Mouse (Mus musculus) heart, embryonic 12.5 days (tissue): Measurements from ENCODE around the gene Defa32. TPM values are rescaled to one million over a fixed set of nuclear protein-coding genes. Genes with fewer than 3 reads are reported as not detected.
"Not testable (repeated sequence)": the region's sequence is repeated elsewhere in the genome, so short reads cannot be mapped to it uniquely, and the experiment has no call there.

Experiments used
- ATAC-seq: fragments of 200-750 bp; cut with Nextera tagmentation; 2 replicates; pipeline ENCODE4 v1.8.0; 2017; ENCODE audit warnings: moderate TSS enrichment, moderate library complexity; ENCODE audit not compliant: insufficient number of reproducible peaks, low FRiP score
- H3K27ac ChIP-seq: fragments of 300-500 bp; sonication (generic); 2 replicates; pipeline ENCODE4 v1.5.1; 2016; ENCODE audit warnings: mild to moderate bottlenecking, moderate library complexity; ENCODE audit not compliant: poor library complexity, severe bottlenecking
- H3K27me3 ChIP-seq: fragments of 300-500 bp; sonication (generic); replicated peaks from 2 replicates; pipeline ENCODE4 v1.6.1; 2016; ENCODE audit warnings: mild to moderate bottlenecking, moderate library complexity
- H3K36me3 ChIP-seq: fragments of 300-500 bp; sonication (generic); 2 replicates; pipeline ENCODE4 v1.6.1; 2016; ENCODE audit warnings: mild to moderate bottlenecking, moderate library complexity
- H3K4me1 ChIP-seq: fragments of 300-500 bp; sonication (generic); replicated peaks from 2 replicates; pipeline ENCODE4 v1.6.1; 2016; ENCODE audit warnings: mild to moderate bottlenecking
- H3K4me2 ChIP-seq: fragments of 300-500 bp; sonication (generic); 2 replicates; pipeline ENCODE4 v1.6.1; 2016; ENCODE audit warnings: mild to moderate bottlenecking, moderate library complexity
- H3K4me3 ChIP-seq: fragments of 300-500 bp; sonication (generic); 2 replicates; pipeline ENCODE4 v1.5.1; 2016; ENCODE audit warnings: mild to moderate bottlenecking
- H3K9ac ChIP-seq: fragments of 300-500 bp; sonication (generic); 2 replicates; pipeline ENCODE4 v1.6.1; 2016; ENCODE audit warnings: mild to moderate bottlenecking, moderate library complexity
- H3K9me3 ChIP-seq: fragments of 300-500 bp; sonication (generic); replicated peaks from 2 replicates; pipeline ENCODE4 v1.6.1; 2016; ENCODE audit warnings: mild to moderate bottlenecking, moderate library complexity
- WGBS: fragments of 180-500 bp; shearing (Covaris S2); methylation state at CpG from one replicate; pipeline ENCODE4 v1.1.7; 2016; 5-methylcytosine and 5-hydroxymethylcytosine counted together
- polyA plus RNA-seq: library from polyadenylated mRNA; unstranded; fragments of >200 nt; fragmentation: Nextera tagmentation; extraction: Ambion mirVana; gene quantifications from 2 replicates; pipeline ENCODE4 v1.2.1, GENCODE M21; 2016

Gene Defa32
- polyA plus RNA-seq: not detected in 2 replicates

GRCm38 (mm10) chr8:21528732-21529131 lies at the start of gene Defa32:
Gene Defa32, plus strand, starts transcription at chr8:21529032.
- not testable (repeated sequence) for H3K4me1 ChIP-seq, ATAC-seq, H3K27me3 ChIP-seq, H3K4me2 ChIP-seq, H3K9ac ChIP-seq, H3K4me3 ChIP-seq, H3K9me3 ChIP-seq, H3K27ac ChIP-seq, H3K36me3 ChIP-seq
- WGBS: no CpG with 5 or more reads among the region's 2 CpGs

- H3K9ac ChIP-seq, H3K4me3 ChIP-seq, H3K9me3 ChIP-seq, H3K27me3 ChIP-seq, ATAC-seq, H3K4me2 ChIP-seq, H3K27ac ChIP-seq, H3K4me1 ChIP-seq, H3K36me3 ChIP-seq: not testable (repeated sequence)
- WGBS: no CpG with 5 or more reads among the region's 2 CpGs
These were observed 19.9 kb upstream of the Defa32 start, which contains the start of gene Defa20 for GRCm38 (mm10) chr8:21508958-21509357. Gene Defa20, plus strand, starts transcription at chr8:21509258.

- H3K9ac ChIP-seq, H3K27me3 ChIP-seq, H3K36me3 ChIP-seq, H3K4me3 ChIP-seq, H3K27ac ChIP-seq, H3K9me3 ChIP-seq, H3K4me1 ChIP-seq, ATAC-seq, H3K4me2 ChIP-seq: not testable (repeated sequence)
- no CpG with 5 or more reads among the region's 1 CpGs for WGBS
These were observed 36.3 kb downstream of the Defa32 start, which contains the start of gene Defa37 for GRCm38 (mm10) chr8:21565086-21565485. Gene Defa37, plus strand, starts transcription at chr8:21565386.

Other genes starting within 250 kb of the Defa32 start
- not detected in 2 replicates for gene Defa27, start 213.5 kb upstream of the Defa32 start, polyA plus RNA-seq
- not detected in 2 replicates for gene Defa29, start 202.0 kb upstream of the Defa32 start, polyA plus RNA-seq
- not detected in 2 replicates for gene Defa2, start 150.5 kb upstream of the Defa32 start, polyA plus RNA-seq
- gene Defa33, start 137.2 kb upstream of the Defa32 start, polyA plus RNA-seq: not detected in 2 replicates
- not detected in 2 replicates for gene Defa36, start 101.6 kb upstream of the Defa32 start, polyA plus RNA-seq
- not detected in 2 replicates for gene Gm7849, start 72.5 kb upstream of the Defa32 start, polyA plus RNA-seq
- not detected in 2 replicates for gene Defa20, start 19.8 kb upstream of the Defa32 start, polyA plus RNA-seq
- gene Defa37, start 36.4 kb downstream of the Defa32 start, polyA plus RNA-seq: not detected in 2 replicates
- gene Defa28, start 54.0 kb downstream of the Defa32 start, polyA plus RNA-seq: not detected in 2 replicates
- gene Gm7861, start 65.5 kb downstream of the Defa32 start, polyA plus RNA-seq: not detected in 2 replicates
- not detected in 2 replicates for gene Defa26, start 89.2 kb downstream of the Defa32 start, polyA plus RNA-seq
- gene Defa17, start 126.7 kb downstream of the Defa32 start, polyA plus RNA-seq: not detected in 2 replicates
- not detected in 2 replicates for gene Defa34, start 136.8 kb downstream of the Defa32 start, polyA plus RNA-seq
- gene AY761184, start 174.6 kb downstream of the Defa32 start, polyA plus RNA-seq: not detected in 2 replicates
- not detected in 2 replicates for gene Defa24, start 205.5 kb downstream of the Defa32 start, polyA plus RNA-seq